Mouse (Mus musculus) lung, adult 2 months (tissue): ENCODE data around the gene Wdr18. TPM values are rescaled to one million over a fixed set of nuclear protein-coding genes. Genes with fewer than 3 reads are reported as not detected.

Experiments
- DNase-seq: peaks from one replicate; pipeline ENCODE4 v3.0.0; 2022
- H3K4me1 ChIP-seq: fragments of 200-500 bp; 2 replicates; pipeline ENCODE4 v1.6.1; 2011; ENCODE audit warnings: low read length; ENCODE audit not compliant: control insufficient read depth, insufficient read depth
- H3K4me3 ChIP-seq: fragments of 200-500 bp; replicated peaks from 2 replicates; pipeline ENCODE3; 2011; ENCODE audit warnings: low read depth, mild to moderate bottlenecking, control low read depth, low read length; ENCODE audit errors: extremely low read depth
- CTCF ChIP-seq: fragments of 200-500 bp; IDR thresholded peaks from 2 replicates; pipeline ENCODE4 v1.5.1; 2011; ENCODE audit warnings: mild to moderate bottlenecking, low read length, control low read depth; ENCODE audit not compliant: insufficient read depth
- POLR2A ChIP-seq: fragments of 200-500 bp; IDR thresholded peaks from 2 replicates; pipeline ENCODE4 v1.6.1; 2011; ENCODE audit warnings: low read depth, mild to moderate bottlenecking, control low read depth, low read length, borderline replicate concordance; ENCODE audit errors: extremely low read depth
- WGBS: fragments of 180-500 bp; shearing (Covaris S2); methylation state at CpG from one replicate; pipeline ENCODE4 v1.1.7; 2018; 5-methylcytosine and 5-hydroxymethylcytosine counted together
- polyA plus RNA-seq: library from polyadenylated mRNA; depleted of rRNA; stranded (reverse); fragments of >200 nt; gene quantifications from 2 replicates; pipeline ENCODE4 v1.2.3, GENCODE M21; 2012

The Wdr18 gene
- polyA plus RNA-seq, 1 experiment: 35.5 TPM

- no peak for DNase-seq
- Histone ChIP-seq H3K4me1 (peaks cover 13% of the 10 kb centered on the region), H3K4me3 (peak overlapping the region; percentile 55)
- TF ChIP-seq POLR2A: peak; percentile 48; the same call in 1 of the 2 replicates
- no peak for TF ChIP-seq CTCF
- 22% methylated on average over 35 of the region's 35 CpGs for WGBS
These were observed 41.5 kb upstream of the Wdr18 start for GRCm38 (mm10) chr10:79918231-79919078.

GRCm38 (mm10) chr10:79919251-79919849 is 40.6 kb upstream of the Wdr18 start:
- no peak for DNase-seq
- 16% methylated on average over 21 of the region's 21 CpGs for WGBS

GRCm38 (mm10) chr10:79920056-79920890 is 39.7 kb upstream of the Wdr18 start:
- H3K4me3 ChIP-seq: no peak overlapping the region
- no peak for DNase-seq
- TF ChIP-seq CTCF (no peak), POLR2A (no peak)
- H3K4me1 ChIP-seq: peaks cover 13% of the 10 kb centered on the region
- 31% methylated on average over 26 of the region's 26 CpGs for WGBS

More at GRCm38 (mm10) chr10:79919251-79919849, 40.6 kb upstream of the Wdr18 start:
- Histone ChIP-seq H3K4me3 (peak overlapping the region; percentile 42), H3K4me1 (peaks cover 13% of the 10 kb centered on the region)
- TF ChIP-seq CTCF: no peak
- no peak for TF ChIP-seq POLR2A

- no peak for DNase-seq
- WGBS: 16% methylated on average over 41 of the region's 41 CpGs
- no peak within 1 kb of the TSS for H3K4me3 ChIP-seq
- peaks cover 10% of the 10 kb centered on the region for H3K4me1 ChIP-seq
- TF ChIP-seq POLR2A (no peak), CTCF (no peak)
These were observed 38.9 kb upstream of the Wdr18 start, which contains the start of gene R3hdm4 for GRCm38 (mm10) chr10:79920958-79921535. Gene R3hdm4 (minus strand): TSS chr10:79921208.

GRCm38 (mm10) chr10:79921572-79921971 is 38.4 kb upstream of the Wdr18 start:
- 20% methylated on average over 34 of the region's 34 CpGs for WGBS
- H3K4me3 ChIP-seq: no peak overlapping the region
- no peak for DNase-seq
- no peak for TF ChIP-seq POLR2A
- TF ChIP-seq CTCF: no peak
- H3K4me1 ChIP-seq: peaks cover 12% of the 10 kb centered on the region

GRCm38 (mm10) chr10:79924998-79925784 is 34.8 kb upstream of the Wdr18 start:
- peak; percentile 94 for DNase-seq
- H3K4me3 ChIP-seq: no peak overlapping the region
- peaks cover 7% of the 10 kb centered on the region; the same call in 1 of the 2 replicates for H3K4me1 ChIP-seq
- no peak for TF ChIP-seq POLR2A
- TF ChIP-seq CTCF: peak; percentile 91
- 10% methylated on average over 29 of the region's 29 CpGs for WGBS

GRCm38 (mm10) chr10:79925785-79926490 is 34.0 kb upstream of the Wdr18 start:
- no peak for DNase-seq
- 8% methylated on average over 15 of the region's 15 CpGs for WGBS
- H3K4me1 ChIP-seq: peaks cover 7% of the 10 kb centered on the region; the same call in 1 of the 2 replicates
- H3K4me3 ChIP-seq: peak overlapping the region; percentile 78
- TF ChIP-seq CTCF: no peak
- no peak for TF ChIP-seq POLR2A

GRCm38 (mm10) chr10:79926491-79927323 is 33.2 kb upstream of the Wdr18 start, which contains the start of gene Arid3a:
Gene Arid3a (plus strand): TSS chr10:79927043.
- WGBS: 1% methylated on average over 63 of the region's 63 CpGs
- DNase-seq: peak; percentile 89
- peaks cover 7% of the 10 kb centered on the region; the same call in 1 of the 2 replicates for H3K4me1 ChIP-seq
- peak within 1 kb of the TSS; percentile 78 for H3K4me3 ChIP-seq
- TF ChIP-seq CTCF: no peak
- 0 out of 2 replicates have a peak, but pooled peaks have one; percentile 15 for TF ChIP-seq POLR2A
